Mouse (Mus musculus) frontal cortex, postnatal 36 days (tissue): ENCODE data around the gene Neurl1a.

Experiments used
- DNase-seq, 2 experiments: peaks; one replicate each; pipeline ENCODE4 v3.0.0; 2022; ENCODE audit warnings: low spot score in 2 of 2

The Neurl1a gene

GRCm38 (mm10) chr19:47168223-47168622 lies 10.4 kb upstream of the Neurl1a start:
- DNase-seq = peak in 1 of 2 experiments; percentile 28

- peak; percentile 90 to 93 for DNase-seq
Measured at GRCm38 (mm10) chr19:47168793-47169412, 9.7 kb upstream of the Neurl1a start.

GRCm38 (mm10) chr19:47174515-47174914 lies 4.1 kb upstream of the Neurl1a start:
- no peak for DNase-seq

- no peak for DNase-seq
Measured at GRCm38 (mm10) chr19:47175472-47175871, 3.1 kb upstream of the Neurl1a start.

GRCm38 (mm10) chr19:47176916-47177505 lies 1.6 kb upstream of the Neurl1a start:
- no peak for DNase-seq

GRCm38 (mm10) chr19:47178001-47178400 lies 619 bp upstream of the Neurl1a start:
- peak; percentile 29 to 58 for DNase-seq

GRCm38 (mm10) chr19:47179272-47179809 lies 721 bp downstream of the Neurl1a start:
- peak in 1 of 2 experiments; percentile 50 for DNase-seq

- no peak for DNase-seq
Measured at GRCm38 (mm10) chr19:47180011-47180410, 1.4 kb downstream of the Neurl1a start.

- no peak for DNase-seq
Measured at GRCm38 (mm10) chr19:47184221-47184620, 5.6 kb downstream of the Neurl1a start.

- no peak for DNase-seq
Measured at GRCm38 (mm10) chr19:47184736-47185135, 6.1 kb downstream of the Neurl1a start.

GRCm38 (mm10) chr19:47186514-47187275 lies 8.1 kb downstream of the Neurl1a start:
- peak in 1 of 2 experiments; percentile 30 for DNase-seq

- DNase-seq = no peak
Measured at GRCm38 (mm10) chr19:47188515-47189128, 10.0 kb downstream of the Neurl1a start.

GRCm38 (mm10) chr19:47192158-47192557 lies 13.5 kb downstream of the Neurl1a start:
- no peak for DNase-seq

GRCm38 (mm10) chr19:47198671-47199350 lies 20.2 kb downstream of the Neurl1a start:
- DNase-seq = no peak

GRCm38 (mm10) chr19:47201972-47202371 lies 23.4 kb downstream of the Neurl1a start:
- DNase-seq = no peak

GRCm38 (mm10) chr19:47202429-47202828 lies 23.8 kb downstream of the Neurl1a start:
- no peak for DNase-seq

GRCm38 (mm10) chr19:47203042-47203441 lies 24.4 kb downstream of the Neurl1a start:
- DNase-seq = no peak

- peak; percentile 44 to 74 for DNase-seq
Measured at GRCm38 (mm10) chr19:47204653-47205052, 26.0 kb downstream of the Neurl1a start.

GRCm38 (mm10) chr19:47206126-47206525 lies 27.5 kb downstream of the Neurl1a start:
- DNase-seq = no peak

GRCm38 (mm10) chr19:47210432-47210831 lies 31.8 kb downstream of the Neurl1a start:
- DNase-seq = no peak

GRCm38 (mm10) chr19:47211609-47212312 lies 33.1 kb downstream of the Neurl1a start:
- peak in 1 of 2 experiments; percentile 51 for DNase-seq
